Mouse (Mus musculus): Measurements from ENCODE around the gene Tuba1c. TPM values are rescaled to one million over a fixed set of nuclear protein-coding genes. Genes with fewer than 3 reads are reported as not detected.

The Tuba1c gene
- total and polyA plus RNA-seq, 2 experiments from 2014 or later: 97.1 to 309 TPM

DNA sequence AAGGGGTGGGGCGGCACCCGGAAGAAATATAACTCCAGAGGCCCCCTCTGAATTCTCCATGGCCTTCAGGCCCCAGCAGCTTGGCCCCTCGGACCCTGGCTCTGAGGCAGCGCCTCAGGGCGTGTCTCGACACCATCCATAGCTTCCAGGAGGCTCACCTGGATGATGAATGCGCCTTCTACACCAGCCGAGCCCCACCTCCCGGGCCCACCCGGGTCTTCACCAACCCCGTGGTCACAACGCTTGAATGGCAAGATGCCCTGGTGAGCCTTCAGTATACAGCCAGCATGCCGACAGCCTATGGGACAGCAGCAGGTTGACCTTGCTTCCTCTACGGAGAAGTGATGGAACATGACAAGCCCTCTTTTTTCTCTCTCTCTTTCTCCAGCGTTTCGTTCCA is 53.1 kb downstream of the Tuba1c start:
- Histone ChIP-seq H3K4me1 (ENCODE audit: control insufficient read depth, insufficient read depth) (no peaks in the 10 kb centered on the region), H3K27me3 (ENCODE audit: control insufficient read depth, insufficient read depth, low read length) (peaks cover 43% of the 10 kb centered on the region), H3K4me2 (ENCODE audit: low read depth, low read length) (no peak overlapping the region), H3K36me3 (replicated peaks; ENCODE audit: control insufficient read depth, insufficient read depth, low read length) (peaks cover 34% of the 10 kb centered on the region), H3K9ac (replicated peaks; ENCODE audit: low read depth, low read length) (no peak overlapping the region), H3K9me3 (replicated peaks; ENCODE audit: control insufficient read depth, low read length) (no peaks in the 10 kb centered on the region), H3K4me3 (ENCODE audit: low read depth, low read length) (no peak overlapping the region), H3K27ac (ENCODE audit: low read depth) (no peak overlapping the region)
- 91% methylated on average over 16 of the region's 16 CpGs for WGBS
- no peak for DNase-seq (ENCODE audit: low spot score)
- ATAC-seq (ENCODE audit: insufficient read depth, low read depth): no peak
- no peak for TF ChIP-seq CTCF (IDR thresholded peaks at IDR 0.05; ENCODE audit: low read depth)

DNA sequence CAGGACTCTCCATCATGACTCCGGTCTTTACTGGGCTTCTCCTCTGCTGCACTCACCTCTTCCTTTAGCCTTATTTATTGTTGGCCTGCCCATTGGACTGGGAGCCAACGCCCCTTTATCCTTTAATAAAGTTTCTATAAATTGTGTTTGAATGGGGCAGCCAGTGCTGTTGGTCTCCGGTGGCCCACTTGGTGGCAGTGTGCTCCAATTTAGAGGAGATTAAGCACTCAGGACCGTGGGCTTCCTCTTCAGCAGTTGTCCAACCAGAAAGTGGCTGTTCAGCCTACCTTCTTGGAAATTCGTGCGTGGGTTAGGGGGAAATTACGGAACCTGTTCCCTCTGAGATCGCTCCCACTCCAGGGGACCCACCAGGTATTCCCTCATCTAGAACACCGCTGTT is 53.6 kb downstream of the Tuba1c start:
- TF ChIP-seq CTCF (IDR thresholded peaks at IDR 0.05; ENCODE audit: low read depth): peak; percentile 65
- no peak for TF ChIP-seq EP300 (IDR thresholded peaks at IDR 0.05; ENCODE audit: low read depth)
- ATAC-seq (ENCODE audit: insufficient read depth, low read depth) (no peak), DNase-seq (ENCODE audit: low spot score) (peak; percentile 52)
- Histone ChIP-seq H3K4me2 (ENCODE audit: low read depth, low read length) (no peak overlapping the region), H3K4me3 (ENCODE audit: low read depth, low read length) (no peak overlapping the region), H3K9me3 (replicated peaks; ENCODE audit: control insufficient read depth, low read length) (no peaks in the 10 kb centered on the region), H3K36me3 (replicated peaks; ENCODE audit: control insufficient read depth, insufficient read depth, low read length) (peaks cover 34% of the 10 kb centered on the region), H3K9ac (replicated peaks; ENCODE audit: low read depth, low read length) (no peak overlapping the region), H3K27ac (ENCODE audit: low read depth) (no peak overlapping the region), H3K4me1 (ENCODE audit: control insufficient read depth, insufficient read depth) (no peaks in the 10 kb centered on the region), H3K27me3 (ENCODE audit: control insufficient read depth, insufficient read depth, low read length) (peaks cover 47% of the 10 kb centered on the region)
- WGBS: 69% methylated on average over 9 of the region's 9 CpGs

DNA sequence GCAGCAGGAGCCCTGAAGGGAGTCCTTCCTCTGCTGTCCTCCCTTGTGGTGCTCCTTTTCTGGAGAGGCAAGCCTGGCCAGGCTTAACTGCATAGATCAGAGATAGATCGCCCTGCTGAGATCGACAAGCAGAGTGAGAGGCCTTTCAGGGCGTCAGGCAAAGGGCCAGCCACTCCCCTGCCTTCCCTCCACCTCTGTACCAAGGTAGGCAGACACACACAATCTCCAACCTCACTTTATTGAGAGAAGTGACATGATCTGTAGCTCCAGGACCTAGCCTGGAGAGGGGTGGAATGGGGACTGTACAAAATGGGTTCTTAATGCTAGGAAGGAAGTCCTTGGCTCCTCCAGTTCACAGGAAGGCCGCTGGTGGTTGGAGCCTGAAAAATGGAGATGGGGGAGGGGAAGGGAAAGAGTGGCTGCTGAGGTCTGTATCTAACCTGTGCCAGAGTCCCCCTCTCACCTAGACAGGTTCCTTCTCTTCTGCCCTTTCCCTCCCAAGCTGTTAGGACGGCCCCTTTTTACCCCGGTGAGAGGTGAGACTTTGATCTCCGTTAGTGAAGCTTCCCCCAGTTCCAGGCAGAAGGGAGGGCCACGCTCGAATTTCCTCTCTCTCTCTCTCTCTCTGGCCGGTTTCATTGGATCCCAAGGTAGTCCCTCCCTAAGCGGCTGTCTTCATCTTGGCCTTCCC is 54.3 kb downstream of the Tuba1c start:
- Histone ChIP-seq H3K4me2 (ENCODE audit: low read depth, low read length) (no peak overlapping the region), H3K4me3 (ENCODE audit: low read depth, low read length) (no peak overlapping the region), H3K27ac (ENCODE audit: low read depth) (no peak overlapping the region), H3K9me3 (replicated peaks; ENCODE audit: control insufficient read depth, low read length) (no peaks in the 10 kb centered on the region), H3K36me3 (replicated peaks; ENCODE audit: control insufficient read depth, insufficient read depth, low read length) (peaks cover 30% of the 10 kb centered on the region), H3K27me3 (ENCODE audit: control insufficient read depth, insufficient read depth, low read length) (peaks cover 55% of the 10 kb centered on the region), H3K4me1 (ENCODE audit: control insufficient read depth, insufficient read depth) (no peaks in the 10 kb centered on the region), H3K9ac (replicated peaks; ENCODE audit: low read depth, low read length) (no peak overlapping the region)
- TF ChIP-seq EP300 (IDR thresholded peaks at IDR 0.05; ENCODE audit: low read depth) (no peak), CTCF (IDR thresholded peaks at IDR 0.05; ENCODE audit: low read depth) (no peak)
- ATAC-seq (ENCODE audit: insufficient read depth, low read depth) (no peak), DNase-seq (ENCODE audit: low spot score) (no peak)
- 19% methylated on average over 11 of the region's 11 CpGs for WGBS

DNA sequence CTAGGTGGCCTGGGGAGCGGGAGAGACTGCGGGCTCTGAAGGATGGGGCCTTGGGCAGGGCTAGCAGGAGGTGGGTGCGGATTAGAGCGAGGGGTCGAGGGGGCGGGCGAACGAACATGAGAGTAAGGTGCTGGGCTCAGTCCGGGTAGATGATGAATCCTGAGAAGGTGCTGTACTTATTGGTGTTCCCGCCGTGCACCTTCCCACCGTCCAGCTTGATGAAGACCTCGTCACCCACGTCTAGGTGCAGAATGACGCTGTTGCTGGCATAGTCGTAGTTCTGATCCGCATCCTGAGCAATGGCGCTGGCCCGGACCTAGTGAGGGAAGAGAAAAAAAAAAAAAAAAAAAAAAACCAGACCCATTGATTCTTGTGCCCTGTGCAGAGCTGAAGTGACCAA is 54.9 kb downstream of the Tuba1c start:
- no peak for ATAC-seq (ENCODE audit: insufficient read depth, low read depth)
- Histone ChIP-seq H3K27me3 (ENCODE audit: control insufficient read depth, insufficient read depth, low read length) (peaks cover 61% of the 10 kb centered on the region), H3K36me3 (replicated peaks; ENCODE audit: control insufficient read depth, insufficient read depth, low read length) (peaks cover 30% of the 10 kb centered on the region), H3K4me1 (ENCODE audit: control insufficient read depth, insufficient read depth) (no peaks in the 10 kb centered on the region), H3K27ac (ENCODE audit: low read depth) (no peak overlapping the region), H3K4me3 (ENCODE audit: low read depth, low read length) (no peak overlapping the region), H3K4me2 (ENCODE audit: low read depth, low read length) (no peak overlapping the region), H3K9ac (replicated peaks; ENCODE audit: low read depth, low read length) (no peak overlapping the region), H3K9me3 (replicated peaks; ENCODE audit: control insufficient read depth, low read length) (no peaks in the 10 kb centered on the region)
- WGBS: 26% methylated on average over 19 of the region's 19 CpGs
- no peak for TF ChIP-seq CTCF (IDR thresholded peaks at IDR 0.05; ENCODE audit: low read depth)
- DNase-seq (ENCODE audit: low spot score): no peak

DNA sequence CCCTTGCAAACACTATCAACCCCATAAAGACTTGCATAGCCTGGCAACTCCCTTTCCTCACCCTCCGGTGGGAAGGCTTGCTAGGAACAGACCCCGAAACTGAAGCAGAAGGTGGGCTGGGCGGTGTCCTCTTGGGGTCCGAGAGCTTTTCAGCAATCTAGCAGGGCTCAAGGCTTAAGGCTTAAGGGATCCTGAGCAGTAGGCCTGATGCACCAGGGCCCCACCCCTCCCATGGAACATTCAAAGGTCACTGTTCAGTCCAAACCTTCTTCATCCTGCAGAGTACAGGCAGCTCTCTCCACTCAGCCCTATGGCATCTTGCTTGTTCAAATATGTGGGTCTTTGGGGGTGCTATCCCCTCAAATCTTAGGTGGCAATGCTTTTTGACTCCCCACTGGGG is 56.3 kb downstream of the Tuba1c start:
- WGBS: 82% methylated on average over 4 of the region's 4 CpGs
- TF ChIP-seq CTCF (IDR thresholded peaks at IDR 0.05; ENCODE audit: low read depth) (no peak), EP300 (IDR thresholded peaks at IDR 0.05; ENCODE audit: low read depth) (no peak)
- Histone ChIP-seq H3K27ac (ENCODE audit: low read depth) (no peak overlapping the region), H3K9ac (replicated peaks; ENCODE audit: low read depth, low read length) (no peak overlapping the region), H3K36me3 (replicated peaks; ENCODE audit: control insufficient read depth, insufficient read depth, low read length) (peaks cover 20% of the 10 kb centered on the region), H3K9me3 (replicated peaks; ENCODE audit: control insufficient read depth, low read length) (no peaks in the 10 kb centered on the region), H3K27me3 (ENCODE audit: control insufficient read depth, insufficient read depth, low read length) (peaks cover 74% of the 10 kb centered on the region), H3K4me2 (ENCODE audit: low read depth, low read length) (no peak overlapping the region), H3K4me1 (ENCODE audit: control insufficient read depth, insufficient read depth) (no peaks in the 10 kb centered on the region), H3K4me3 (ENCODE audit: low read depth, low read length) (no peak overlapping the region)
- no peak for DNase-seq (ENCODE audit: low spot score)
- ATAC-seq (ENCODE audit: insufficient read depth, low read depth): no peak

Data from heart, postnatal 0 days (tissue).